In the genomic region with DNA sequence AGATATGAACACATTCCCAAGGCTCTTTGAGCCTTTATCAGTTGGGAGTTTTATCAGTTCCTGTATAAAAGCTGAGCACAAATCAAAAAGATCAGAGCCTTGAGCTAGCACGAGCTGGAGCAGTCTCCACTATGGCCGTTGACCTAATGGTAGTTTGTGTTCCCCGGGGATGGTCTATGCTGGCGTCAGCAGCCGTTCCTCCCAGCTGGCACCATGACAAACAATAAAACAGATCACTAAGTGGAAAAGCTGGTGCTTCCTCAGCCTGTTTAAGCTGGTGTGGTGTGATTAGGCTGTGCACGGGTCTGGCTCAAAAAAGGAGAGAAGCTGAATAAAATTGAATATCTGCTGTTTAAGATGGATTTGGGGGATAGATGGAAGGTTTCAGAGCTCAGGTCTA, we compare ENCODE assay signal across 11 mouse cellular contexts.
A peak's percentile ranks its signal among the peaks of the same experiment; 100 is the strongest.
DNase-seq lines count a peak whose midpoint lies in the region; ATAC-seq lines count a peak whose summit lies in the region.
"Had no signal": no experiment of that assay in that cellular context is flagged by ENCODE, and none has a peak within 500 bp of the region (broad histone marks: within the 10 kb centered on the region; RNA-seq: fewer than 3 reads in every experiment).

No protein-coding gene starts in this region.

- H3K27me3 ChIP-seq in forebrain, embryonic 14.5 days (replicated peaks; ENCODE audit: control insufficient read depth, insufficient read depth, low read length): no peaks in the 10 kb centered on the region
- H3K27me3 ChIP-seq in forebrain, embryonic 11.5 days (ENCODE audit: control insufficient read depth, insufficient read depth, low read length): no peaks in the 10 kb centered on the region
- H3K27me3 ChIP-seq: limb, embryonic 12.5 days had no signal

- ATAC-seq in forebrain, embryonic 14.5 days: no peak
- no peak for ATAC-seq in forebrain, embryonic 11.5 days (replicated peaks; ENCODE audit: low FRiP score)

- no peak overlapping the region for H3K4me3 ChIP-seq in forebrain, embryonic 14.5 days (ENCODE audit: low read depth, low read length)
- no peak overlapping the region for H3K4me3 ChIP-seq in forebrain, embryonic 11.5 days (ENCODE audit: low read depth, low read length)
- H3K4me3 ChIP-seq: erythroblast, embryonic 14.5 days; limb, embryonic 12.5 days had no signal

- no peaks in the 10 kb centered on the region for H3K4me1 ChIP-seq in forebrain, embryonic 14.5 days (ENCODE audit: control insufficient read depth, insufficient read depth, low read length)
- no peaks in the 10 kb centered on the region for H3K4me1 ChIP-seq in forebrain, embryonic 11.5 days (replicated peaks; ENCODE audit: control insufficient read depth, insufficient read depth, low read length)

- WGBS in forebrain, embryonic 14.5 days: 69% methylated on average over 6 of the region's 6 CpGs
- 79% methylated on average over 6 of the region's 6 CpGs for WGBS in forebrain, embryonic 11.5 days

- no peak overlapping the region for H3K4me2 ChIP-seq in forebrain, embryonic 14.5 days (ENCODE audit: low read length)
- no peak overlapping the region for H3K4me2 ChIP-seq in forebrain, embryonic 11.5 days (ENCODE audit: low read depth, low read length, severe bottlenecking)
- H3K4me2 ChIP-seq: limb, embryonic 12.5 days had no signal

- no peaks in the 10 kb centered on the region for H3K9me3 ChIP-seq in forebrain, embryonic 14.5 days (replicated peaks; ENCODE audit: control insufficient read depth, low read length)
- H3K9me3 ChIP-seq in forebrain, embryonic 11.5 days (ENCODE audit: control insufficient read depth, low read length): no peaks in the 10 kb centered on the region
- H3K9me3 ChIP-seq: limb, embryonic 12.5 days had no signal

- DNase-seq in forebrain, embryonic 14.5 days (ENCODE audit: low spot score): peak; percentile 23
- DNase-seq in forebrain, embryonic 11.5 days (ENCODE audit: low spot score): no peak
- peak; percentile 16 for DNase-seq in urinary bladder, postnatal 14 days (ENCODE audit: low spot score)
- no peak for DNase-seq in urinary bladder, postnatal 25 days (ENCODE audit: low spot score)
- DNase-seq in lung, postnatal 14 days: peak; percentile 27
- DNase-seq in testis, postnatal 14 days (ENCODE audit: low spot score): peak; percentile 52
- no peak for DNase-seq in layer of hippocampus, adult 8-10 months (ENCODE audit: low spot score in 2 of 2)
- no peak for DNase-seq in right cerebral cortex, postnatal 36 days (ENCODE audit: low spot score in 2 of 2)
- DNase-seq: right cerebral cortex, adult 18-20 months had no signal

- H3K27ac ChIP-seq in forebrain, embryonic 14.5 days (ENCODE audit: low read depth, low read length): no peak overlapping the region
- H3K27ac ChIP-seq in forebrain, embryonic 11.5 days (ENCODE audit: low read depth, low read length): no peak overlapping the region
- H3K27ac ChIP-seq: limb, embryonic 12.5 days had no signal

- no peak overlapping the region for H3K9ac ChIP-seq in forebrain, embryonic 14.5 days (ENCODE audit: low read length)
- no peak overlapping the region for H3K9ac ChIP-seq in forebrain, embryonic 11.5 days (ENCODE audit: low read length)
- H3K9ac ChIP-seq: limb, embryonic 12.5 days had no signal

- no peaks in the 10 kb centered on the region for H3K36me3 ChIP-seq in forebrain, embryonic 14.5 days (ENCODE audit: control insufficient read depth, insufficient read depth, low read length)
- no peaks in the 10 kb centered on the region for H3K36me3 ChIP-seq in forebrain, embryonic 11.5 days (ENCODE audit: control insufficient read depth, insufficient read depth, low read length)
- H3K36me3 ChIP-seq: limb, embryonic 12.5 days had no signal

Comparison
In these comparisons a context has a peak if more than half of its experiments do, and no peak if none do; other contexts are left out.
1. DNase-seq: peak in forebrain, embryonic 14.5 days (single experiment), urinary bladder, postnatal 14 days (single experiment), lung, postnatal 14 days (single experiment) and testis, postnatal 14 days (single experiment); none in forebrain, embryonic 11.5 days (single experiment), urinary bladder, postnatal 25 days (single experiment), layer of hippocampus, adult 8-10 months (0 of 2) and right cerebral cortex, postnatal 36 days (0 of 2).